Mouse (Mus musculus): ENCODE measurements around the gene D6Wsu163e.
A peak's percentile ranks its signal among the peaks of the same experiment; 100 is the strongest.

D6Wsu163e gene

DNA sequence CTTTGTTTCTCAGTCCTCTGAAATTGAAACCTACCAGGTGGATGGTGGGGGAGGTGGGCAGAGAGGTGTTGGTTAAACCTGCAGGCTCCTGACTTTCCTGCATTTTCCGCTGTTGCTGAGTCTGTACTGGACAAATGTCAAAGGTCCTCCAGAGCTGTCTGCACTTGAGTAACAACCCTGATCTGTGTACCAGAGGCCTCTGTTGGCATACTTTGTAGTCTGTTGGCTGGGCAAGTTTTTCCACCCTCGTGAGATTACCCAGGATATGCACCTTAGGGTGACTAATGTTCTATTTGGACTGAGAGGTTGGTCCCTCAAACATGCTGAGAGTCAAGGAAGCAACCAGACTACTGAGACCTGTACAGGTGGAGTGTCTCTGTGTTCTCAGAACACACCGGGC, 66.8 kb downstream of the D6Wsu163e start:
- peak; percentile 8 to 32 for DNase-seq (ENCODE audit: low spot score in 2 of 2)

DNA sequence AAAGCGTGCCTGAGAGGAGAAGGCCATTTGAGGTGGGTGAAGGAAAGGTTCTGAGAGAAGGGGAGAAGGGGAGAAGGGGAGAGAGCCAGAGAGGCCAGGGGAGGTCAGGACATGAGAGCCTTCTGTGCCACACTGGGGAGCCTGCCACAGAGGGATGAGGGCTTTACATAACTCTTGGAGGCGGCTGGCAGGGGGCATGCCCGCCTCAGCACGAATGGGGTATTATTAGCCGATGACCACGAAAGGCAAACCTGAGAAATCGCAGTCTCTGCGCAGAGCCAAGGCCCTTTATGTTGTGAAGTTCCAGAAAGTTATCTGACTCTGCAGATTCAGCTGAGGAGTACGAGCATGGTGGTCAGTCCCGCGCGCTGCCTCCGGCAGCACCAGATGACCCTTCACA, 70.3 kb downstream of the D6Wsu163e start:
- no peak for DNase-seq (ENCODE audit: low spot score in 2 of 2)

DNA sequence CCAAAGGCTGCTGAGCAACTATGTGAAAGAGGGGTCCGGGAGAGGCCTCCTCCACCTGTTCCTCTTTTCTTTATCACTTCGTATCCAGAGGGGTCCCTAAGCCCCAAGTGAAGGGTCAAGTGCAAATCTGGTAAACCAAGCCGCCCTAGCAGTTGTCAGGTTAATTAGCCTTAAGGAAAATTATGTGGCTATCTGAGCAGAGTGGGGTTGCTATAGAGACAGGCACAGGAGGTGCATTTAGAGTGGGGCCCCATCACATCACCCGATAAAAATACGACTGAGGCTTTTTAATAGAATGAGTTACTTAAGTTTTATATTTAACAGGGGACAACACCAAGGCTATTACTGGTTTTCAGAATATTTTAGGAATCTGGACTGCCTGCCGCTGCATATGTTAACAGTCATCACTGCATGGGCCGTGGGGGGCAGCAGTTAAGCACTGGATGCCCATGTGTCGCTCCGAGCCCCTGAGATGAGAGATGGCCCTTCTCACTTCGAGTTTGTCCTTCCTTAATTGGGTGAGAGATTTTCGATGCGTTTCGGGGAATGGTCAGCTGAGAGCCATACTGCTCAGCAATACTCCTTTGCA, 72.3 kb downstream of the D6Wsu163e start:
- no peak for DNase-seq (ENCODE audit: low spot score in 2 of 2)

DNA sequence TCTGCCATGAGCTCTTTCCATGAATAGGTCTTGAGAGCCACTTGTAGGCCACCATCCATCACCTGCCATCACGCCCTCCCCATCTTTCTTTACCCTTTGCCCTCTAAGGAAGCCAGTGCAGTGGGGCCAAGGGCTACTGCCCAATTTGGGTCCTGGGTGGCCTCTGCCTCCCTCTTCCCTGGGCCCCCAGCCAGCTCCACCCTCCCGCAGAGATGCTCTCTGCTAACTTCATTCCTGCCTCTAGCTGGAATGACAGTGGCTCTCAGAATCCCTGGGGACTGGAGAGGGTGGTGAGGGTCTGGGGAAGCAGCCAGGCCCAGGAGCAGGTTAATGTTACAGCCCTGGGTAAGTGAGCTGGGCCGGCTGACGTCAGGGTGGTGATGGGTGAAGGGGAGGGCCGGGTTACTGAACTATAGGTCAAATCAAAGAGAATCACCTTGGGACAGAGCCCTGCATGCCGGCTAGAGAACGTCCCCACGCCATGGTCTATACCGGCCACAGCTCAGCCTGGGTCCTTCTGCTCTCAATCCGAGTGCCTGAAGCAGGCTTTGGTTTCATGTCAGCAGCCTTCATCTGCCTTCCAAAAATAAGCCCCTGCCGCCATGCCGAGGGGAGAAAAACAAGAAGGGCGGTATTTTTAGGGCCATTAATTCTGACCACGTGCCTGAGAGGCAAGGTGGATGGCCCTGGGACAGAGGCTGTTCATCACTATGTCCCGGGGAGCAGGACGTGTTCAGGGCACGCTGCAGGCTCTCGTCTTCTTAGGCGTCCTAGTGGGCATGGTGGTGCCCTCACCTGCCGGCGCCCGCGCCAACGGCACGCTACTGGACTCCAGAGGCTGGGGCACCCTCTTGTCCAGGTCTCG, 75.4 kb downstream of the D6Wsu163e start, which contains the start of gene Fgf6:
TSS of gene Fgf6 (plus strand) at position 681 of the 865 bp plus-strand sequence.
- no peak for DNase-seq (ENCODE audit: low spot score in 2 of 2)

DNA sequence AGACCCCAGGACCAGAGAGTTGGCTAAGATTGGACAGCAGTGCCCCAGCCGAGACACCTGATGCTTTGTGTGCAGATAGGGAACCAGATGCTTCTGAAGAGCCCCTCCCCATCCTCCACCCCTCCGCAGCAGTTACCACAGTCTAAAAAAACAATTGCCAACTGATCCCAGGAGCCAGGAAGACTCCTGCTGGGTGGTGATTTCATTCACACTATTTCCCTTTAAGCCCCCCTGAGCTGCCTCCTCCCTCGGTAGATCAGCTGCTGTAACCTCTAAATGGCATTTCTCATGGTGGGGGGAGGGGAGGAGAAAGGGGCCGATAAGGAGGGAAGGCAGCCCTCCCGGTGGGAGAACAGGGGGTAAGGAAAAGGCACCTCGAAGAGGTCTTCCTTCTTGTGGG, 79.5 kb downstream of the D6Wsu163e start:
- DNase-seq (ENCODE audit: low spot score in 2 of 2), result no peak

DNA sequence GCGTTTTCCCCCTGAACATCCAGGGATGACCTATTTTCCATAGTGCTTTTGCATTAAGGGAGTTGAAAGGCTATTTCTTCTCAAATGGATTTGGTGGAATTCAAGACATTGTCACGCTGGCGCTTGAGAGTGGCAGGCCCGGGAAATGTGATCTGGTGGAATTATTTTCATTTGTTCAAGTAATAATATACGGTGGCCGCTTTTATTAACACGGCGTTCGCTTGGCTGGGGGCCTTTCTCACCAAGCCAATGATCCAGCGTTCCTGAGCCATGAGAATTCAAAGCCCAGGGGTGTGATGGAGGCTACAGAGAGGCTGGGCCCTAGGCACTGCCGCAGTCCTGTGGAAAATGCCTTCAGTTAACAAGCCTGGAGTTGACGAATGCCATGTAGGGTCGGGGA, 80.7 kb downstream of the D6Wsu163e start:
- DNase-seq (ENCODE audit: low spot score in 2 of 2), result no peak

DNA sequence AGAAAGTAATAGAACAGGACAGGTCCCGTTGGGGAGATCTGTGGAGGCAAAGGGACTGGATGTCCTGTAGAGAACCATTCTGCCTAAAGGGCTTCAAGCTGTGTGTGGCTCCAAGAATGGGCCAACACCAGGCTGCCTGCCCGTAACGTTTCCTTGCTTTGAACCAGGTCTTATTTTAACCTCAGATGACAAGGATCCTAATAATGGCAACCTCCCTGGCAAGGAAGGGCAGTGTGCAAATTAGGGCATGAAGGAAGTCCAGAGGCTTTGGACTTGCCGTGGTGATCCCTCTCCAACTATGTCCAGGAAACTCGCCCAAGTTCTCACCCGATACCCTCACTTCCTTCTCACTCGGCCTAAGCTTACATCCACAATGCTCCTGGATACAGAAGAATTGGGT, 85.1 kb downstream of the D6Wsu163e start:
- DNase-seq (ENCODE audit: low spot score in 2 of 2), result no peak

All from urinary bladder, adult 18-20 months (tissue).